Mouse (Mus musculus): Measurements from ENCODE around the gene Brip1.

Brip1 gene

GRCm38 (mm10) chr11:86107276-86107675 lies 93.7 kb downstream of the Brip1 start:
- no peak for DNase-seq (ENCODE audit: extremely low spot score)

DNA sequence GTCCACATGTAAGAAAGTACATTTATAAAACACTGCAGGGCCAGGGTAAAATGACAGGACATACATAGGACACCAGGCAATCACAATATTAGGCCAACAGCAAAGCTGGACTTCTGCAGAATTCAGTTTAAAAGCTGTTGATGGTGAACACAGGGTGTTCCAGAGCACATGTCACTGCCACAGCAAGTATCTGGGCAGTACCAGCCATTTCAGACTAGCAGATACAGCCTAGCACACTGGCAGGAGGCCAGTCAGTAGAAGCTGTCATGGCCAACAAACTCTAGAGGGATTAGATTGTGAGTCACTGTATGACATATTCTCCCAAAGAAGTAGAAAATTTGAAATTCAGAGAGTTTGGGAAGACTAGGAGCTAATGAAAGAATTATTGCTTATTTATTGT lies 94.4 kb downstream of the Brip1 start:
- DNase-seq (ENCODE audit: extremely low spot score), result no peak

- DNase-seq (ENCODE audit: extremely low spot score), result no peak
These were observed 99.8 kb downstream of the Brip1 start for GRCm38 (mm10) chr11:86101191-86101590.

GRCm38 (mm10) chr11:86099341-86099740 lies 101.7 kb downstream of the Brip1 start:
- DNase-seq (ENCODE audit: extremely low spot score), result no peak

- DNase-seq (ENCODE audit: extremely low spot score), result no peak
These were observed 112.2 kb downstream of the Brip1 start for GRCm38 (mm10) chr11:86088815-86089214.

GRCm38 (mm10) chr11:86084522-86084921 lies 116.5 kb downstream of the Brip1 start:
- DNase-seq (ENCODE audit: extremely low spot score), result no peak

GRCm38 (mm10) chr11:86078025-86078424 lies 123.0 kb downstream of the Brip1 start:
- no peak for DNase-seq (ENCODE audit: extremely low spot score)

DNA sequence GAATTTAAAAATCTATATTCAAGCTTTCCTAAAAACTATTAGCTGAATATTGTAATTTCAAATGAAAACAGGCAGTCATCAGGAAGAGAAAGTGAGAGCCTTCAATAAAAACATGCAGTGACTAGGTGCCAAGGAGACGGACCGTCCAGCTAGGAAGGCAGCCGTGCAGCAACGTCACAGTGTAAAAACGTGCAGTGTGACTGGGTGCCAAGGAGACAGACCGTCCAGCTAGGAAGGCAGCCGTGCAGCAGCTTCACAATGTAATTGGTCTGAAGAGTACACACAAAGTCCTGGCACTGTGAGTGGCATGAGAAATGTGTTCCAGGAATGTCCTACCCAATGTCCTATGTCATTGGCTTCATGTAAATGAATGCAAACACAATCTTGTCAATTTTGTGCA lies 124.0 kb downstream of the Brip1 start:
- DNase-seq (ENCODE audit: extremely low spot score), result no peak

GRCm38 (mm10) chr11:86076403-86076802 lies 124.6 kb downstream of the Brip1 start:
- no peak for DNase-seq (ENCODE audit: extremely low spot score)

DNA sequence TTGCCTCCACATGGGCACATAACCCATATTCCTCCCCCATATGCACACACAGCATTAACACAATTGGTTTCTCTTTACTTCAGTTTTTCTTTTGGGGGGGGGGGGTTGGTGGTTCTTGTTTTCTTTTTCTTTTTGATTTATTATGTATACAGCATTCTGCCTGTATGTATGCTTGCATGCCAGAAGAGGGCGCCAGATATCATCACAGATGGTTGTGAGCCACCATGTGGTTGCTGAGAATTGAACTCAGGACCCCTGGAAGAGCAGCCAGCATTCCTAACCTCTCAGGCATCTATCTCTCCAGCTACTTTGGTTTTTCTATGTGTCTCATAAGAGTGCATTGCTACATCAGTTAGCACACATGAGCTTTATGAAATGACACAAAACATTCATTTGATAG lies 125.6 kb downstream of the Brip1 start:
- no peak for DNase-seq (ENCODE audit: extremely low spot score)

GRCm38 (mm10) chr11:86068651-86069050 lies 132.3 kb downstream of the Brip1 start:
- no peak for DNase-seq (ENCODE audit: extremely low spot score)

- peak; percentile 2 for DNase-seq (ENCODE audit: extremely low spot score)
These were observed 133.8 kb downstream of the Brip1 start for GRCm38 (mm10) chr11:86067154-86067553.

DNA sequence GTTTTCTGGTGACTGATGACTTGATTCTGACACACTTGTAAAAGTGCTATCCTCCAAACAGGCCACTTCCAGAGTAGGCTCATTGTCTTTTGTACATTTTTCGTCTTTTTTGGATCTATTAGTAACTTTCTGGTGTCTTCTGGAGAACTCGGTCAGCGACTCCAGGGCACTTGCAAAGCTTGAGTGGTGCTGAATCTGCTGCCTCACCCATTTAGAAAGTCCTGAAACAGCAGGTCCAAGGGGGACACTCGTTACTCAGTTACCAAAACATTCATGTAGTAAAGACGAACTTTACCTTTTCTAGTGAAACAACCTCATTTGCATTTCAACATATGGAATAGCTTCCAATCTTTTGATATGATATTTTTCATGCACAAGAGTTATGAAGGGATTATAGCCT lies 136.1 kb downstream of the Brip1 start:
- no peak for DNase-seq (ENCODE audit: extremely low spot score)

DNA sequence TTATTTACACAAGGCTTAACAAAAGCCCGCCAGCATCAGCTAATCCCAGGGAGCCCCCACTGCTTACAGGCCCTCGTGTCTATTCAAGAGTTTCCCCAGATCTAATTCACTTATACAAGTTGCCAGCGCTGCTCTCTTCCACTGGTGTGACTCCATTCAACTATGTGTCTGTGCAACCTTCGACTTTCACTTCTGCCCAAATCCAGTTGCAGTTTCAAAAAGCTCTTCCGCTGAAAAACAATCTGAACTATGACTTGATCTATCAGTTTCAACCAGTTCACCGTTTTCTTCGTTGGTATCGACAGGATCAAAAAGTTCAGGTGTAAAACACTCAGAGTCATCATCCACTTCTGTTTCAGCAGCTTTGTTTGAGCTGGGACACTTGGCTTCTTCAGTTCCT lies 139.8 kb downstream of the Brip1 start:
- DNase-seq (ENCODE audit: extremely low spot score), result no peak

GRCm38 (mm10) chr11:86059123-86059522 lies 141.9 kb downstream of the Brip1 start:
- DNase-seq (ENCODE audit: extremely low spot score), result no peak

DNA sequence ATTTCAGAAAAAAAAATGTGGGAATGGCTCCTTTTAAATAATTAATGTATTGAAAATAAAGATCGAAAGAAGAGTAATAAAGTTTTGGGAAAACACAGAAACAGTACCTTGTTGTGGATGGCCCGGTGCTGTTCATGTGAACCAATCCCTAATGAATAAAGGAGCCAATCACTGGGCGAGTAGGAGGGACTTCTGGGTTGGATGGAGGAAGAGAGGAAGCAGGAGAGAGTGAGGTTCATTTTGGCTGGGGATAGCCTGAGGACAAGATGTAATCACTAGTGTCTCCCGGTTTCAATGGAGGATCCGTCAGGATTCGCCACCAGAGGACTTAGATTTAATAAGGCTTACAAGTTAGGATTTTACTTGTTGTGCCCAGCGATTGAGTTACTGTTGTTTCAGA lies 145.2 kb downstream of the Brip1 start:
- no peak for DNase-seq (ENCODE audit: extremely low spot score)

GRCm38 (mm10) chr11:86051383-86051782 lies 149.6 kb downstream of the Brip1 start:
- DNase-seq (ENCODE audit: extremely low spot score), result peak; percentile 39

DNA sequence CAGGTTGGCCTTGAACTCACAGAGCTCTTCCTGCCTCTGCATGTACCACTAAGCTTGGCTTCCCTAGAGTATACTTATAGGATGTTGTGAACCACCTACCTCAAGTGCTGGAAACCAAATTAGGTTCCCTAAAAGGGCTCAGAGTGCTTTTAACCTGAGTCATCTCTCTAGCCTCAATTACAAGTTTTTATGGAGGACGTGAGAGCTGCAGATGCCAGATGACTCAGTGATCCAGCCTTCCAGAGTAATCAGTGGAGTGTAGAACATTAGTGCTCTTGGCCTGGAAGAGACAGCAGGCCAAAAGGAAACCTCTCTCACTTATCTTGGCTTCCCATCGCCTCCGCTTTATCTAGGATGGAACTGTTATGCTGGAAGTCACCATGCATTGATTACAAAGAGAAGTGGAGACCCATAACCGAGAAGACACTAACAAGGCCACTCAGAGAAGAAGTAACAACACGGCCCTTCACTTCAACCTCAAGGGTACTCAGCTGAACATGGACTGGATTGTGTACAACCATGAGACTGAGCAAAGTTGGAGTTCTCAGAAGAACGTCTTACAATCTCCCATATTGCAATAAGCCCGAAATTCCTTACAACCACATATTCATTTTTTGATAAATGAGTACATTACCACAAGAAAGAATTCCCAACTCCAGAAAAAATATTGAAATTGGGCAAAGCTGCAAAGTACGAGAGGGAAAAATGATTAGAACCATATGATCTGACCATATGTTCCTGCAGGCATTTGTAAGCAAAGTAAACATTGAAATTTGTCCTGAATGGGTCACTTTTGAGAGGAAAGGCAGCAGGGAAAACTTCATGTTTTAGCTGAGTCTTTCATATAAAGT lies 150.3 kb downstream of the Brip1 start:
- DNase-seq (ENCODE audit: extremely low spot score), result no peak

GRCm38 (mm10) chr11:86039994-86040393 lies 161.0 kb downstream of the Brip1 start:
- no peak for DNase-seq (ENCODE audit: extremely low spot score)

DNA sequence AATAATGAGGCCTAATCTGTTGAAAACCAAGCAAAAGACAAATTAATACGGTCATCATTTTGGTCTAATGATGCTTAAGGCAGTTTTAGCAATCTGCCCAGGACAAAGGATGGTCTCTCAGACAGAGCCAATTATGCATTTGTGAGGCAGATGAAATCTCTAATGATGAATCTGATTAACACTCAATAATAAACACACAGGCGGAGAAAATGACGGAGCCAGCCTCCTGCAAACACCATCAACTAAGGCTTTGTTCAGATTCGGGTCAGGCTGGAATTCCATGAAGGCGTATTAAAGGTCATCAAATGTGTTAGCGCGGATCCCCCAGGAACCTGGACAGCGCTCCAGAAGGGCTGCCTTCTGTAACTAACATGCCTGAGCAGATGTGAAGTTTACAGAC lies 161.6 kb downstream of the Brip1 start:
- no peak for DNase-seq (ENCODE audit: extremely low spot score)

DNA sequence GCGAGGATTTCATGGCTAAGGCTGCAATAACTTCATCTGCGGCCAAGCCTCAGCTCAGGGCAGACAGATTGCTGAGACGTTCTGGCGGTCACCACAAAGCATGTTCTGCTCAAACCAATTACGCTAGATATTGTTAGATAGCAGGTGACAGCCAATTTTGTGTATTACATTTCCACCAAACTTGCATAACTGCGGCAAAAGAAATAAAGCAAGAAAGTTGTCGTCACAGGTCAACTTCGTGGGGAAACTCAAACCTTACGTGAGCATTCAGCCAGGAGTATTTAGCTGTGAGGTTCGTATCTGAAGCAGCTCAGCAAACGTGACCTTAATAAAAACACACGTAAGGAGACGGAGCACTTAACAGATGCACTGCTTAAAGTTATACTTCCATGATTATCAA lies 162.3 kb downstream of the Brip1 start:
- no peak for DNase-seq (ENCODE audit: extremely low spot score)

- DNase-seq (ENCODE audit: extremely low spot score), result no peak
These were observed 168.1 kb downstream of the Brip1 start for GRCm38 (mm10) chr11:86032910-86033309.

GRCm38 (mm10) chr11:86028034-86028433 lies 173.0 kb downstream of the Brip1 start:
- DNase-seq (ENCODE audit: extremely low spot score), result no peak

All from embryo, embryonic 9.5 days (tissue).